Mouse (Mus musculus): ENCODE data around the gene Dip2b.

GRCm38 (mm10) chr15:100081478-100081998 is 43.1 kb downstream of the Dip2b start:
- TF ChIP-seq CTCF (IDR thresholded peaks at IDR 0.05; ENCODE audit: low read depth, low read length) (no peak), POLR2A (IDR thresholded peaks at IDR 0.05; ENCODE audit: extremely low read depth, insufficient read depth, low read length) (no peak)
